Mouse (Mus musculus) intestine, embryonic 16.5 days (tissue): ENCODE results near the gene Tenm3. TPM values are rescaled to one million over a fixed set of nuclear protein-coding genes. Genes with fewer than 3 reads are reported as not detected.

Experiments
- ATAC-seq: fragments of 200-750 bp; cut with Nextera tagmentation; 2 replicates; pipeline ENCODE4 v1.8.0; 2017; ENCODE audit warnings: moderate TSS enrichment, moderate library complexity
- H3K27ac ChIP-seq: fragments of 300-500 bp; sonication (generic); 2 replicates; pipeline ENCODE4 v1.5.1; 2014; ENCODE audit warnings: mild to moderate bottlenecking, low read length
- H3K27me3 ChIP-seq: fragments of 300-500 bp; sonication (generic); replicated peaks from 2 replicates; pipeline ENCODE4 v1.6.1; 2014; ENCODE audit warnings: low read length, control low read depth, mixed read lengths; ENCODE audit not compliant: control insufficient read depth, insufficient read depth
- H3K36me3 ChIP-seq: fragments of 300-500 bp; sonication (generic); 2 replicates; pipeline ENCODE4 v1.6.1; 2014; ENCODE audit warnings: low read length, control low read depth; ENCODE audit not compliant: control insufficient read depth, insufficient read depth
- H3K4me1 ChIP-seq: fragments of 300-500 bp; sonication (generic); 2 replicates; pipeline ENCODE4 v1.6.1; 2014; ENCODE audit warnings: low read length, control low read depth, mixed read lengths; ENCODE audit not compliant: control insufficient read depth, insufficient read depth
- H3K4me2 ChIP-seq: fragments of 300-500 bp; sonication (generic); 2 replicates; pipeline ENCODE4 v1.6.1; 2014; ENCODE audit warnings: low read depth, low read length, control low read depth
- H3K4me3 ChIP-seq: fragments of 300-500 bp; sonication (generic); 2 replicates; pipeline ENCODE4 v1.5.1; 2014; ENCODE audit warnings: mild to moderate bottlenecking, low read length
- H3K9ac ChIP-seq: fragments of 300-500 bp; sonication (generic); 2 replicates; pipeline ENCODE4 v1.6.1; 2014; ENCODE audit warnings: low read depth, low read length
- H3K9me3 ChIP-seq: fragments of 300-500 bp; sonication (generic); 2 replicates; pipeline ENCODE4 v1.6.1; 2016; ENCODE audit warnings: low read length, control low read depth; ENCODE audit not compliant: control insufficient read depth
- WGBS: fragments of 180-500 bp; shearing (Covaris S2); extraction: QIAGEN DNeasy Blood & Tissue Kit; methylation state at CpG from one replicate; pipeline ENCODE4 v1.1.7; 2014; 5-methylcytosine and 5-hydroxymethylcytosine counted together
- polyA plus RNA-seq: library from polyadenylated mRNA; unstranded; fragments of >200 nt; fragmentation: Nextera tagmentation; extraction: Ambion mirVana; gene quantifications from 2 replicates; pipeline ENCODE4 v1.2.1, GENCODE M21; 2015

Tenm3 gene
- polyA plus RNA-seq, 1 experiment from 2014 or later: 11.3 TPM

DNA sequence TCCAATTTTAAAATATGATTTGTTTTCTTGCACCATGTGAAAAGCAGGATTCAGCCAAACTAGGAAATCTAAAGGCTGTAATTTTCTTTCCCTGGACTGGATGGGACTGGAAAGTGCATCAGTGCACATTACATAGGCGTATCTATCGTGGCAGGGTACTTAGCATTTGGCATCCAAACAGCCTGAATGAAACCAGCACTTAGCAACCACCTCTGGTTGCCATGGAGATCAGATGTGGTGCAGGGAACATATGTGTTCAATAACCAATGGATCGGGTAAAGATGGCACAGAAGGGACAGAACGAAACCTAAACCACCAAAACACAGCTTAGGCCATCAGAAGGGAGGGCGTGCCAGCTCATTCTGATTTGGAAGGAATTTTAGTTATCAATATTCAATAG lies 376.1 kb downstream of the Tenm3 start:
- WGBS: 81% methylated on average over 5 of the region's 5 CpGs
- Histone ChIP-seq H3K4me3 (no peak overlapping the region), H3K9ac (no peak overlapping the region)

DNA sequence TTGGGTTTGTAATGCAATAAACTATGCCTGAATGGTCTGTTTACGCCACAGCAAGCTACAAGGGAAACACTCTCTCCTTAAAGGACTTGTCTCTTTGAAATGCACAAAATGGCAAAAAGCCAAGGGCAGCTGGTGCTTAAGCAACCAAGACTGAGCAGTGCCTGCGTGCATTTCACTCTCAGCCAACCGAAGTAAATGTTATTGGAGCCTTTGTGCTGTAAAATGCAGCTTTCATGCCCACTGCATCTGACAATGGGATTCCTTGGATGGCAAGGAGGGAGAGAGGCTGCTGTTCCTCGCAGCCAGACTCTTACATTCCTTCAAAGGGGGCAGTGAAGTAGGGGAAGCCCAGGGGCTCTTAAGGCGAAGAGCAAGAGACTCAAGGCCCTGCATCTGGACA lies 385.4 kb downstream of the Tenm3 start:
- Histone ChIP-seq H3K4me1 (no peaks in the 10 kb centered on the region), H3K9ac (no peak overlapping the region), H3K9me3 (no peaks in the 10 kb centered on the region), H3K36me3 (no peaks in the 10 kb centered on the region), H3K27ac (no peak overlapping the region), H3K27me3 (no peaks in the 10 kb centered on the region), H3K4me3 (no peak overlapping the region), H3K4me2 (no peak overlapping the region)
- 35% methylated on average over 5 of the region's 5 CpGs for WGBS
- ATAC-seq: no peak

More for the DNA sequence above, 376.1 kb downstream of the Tenm3 start:
- no peak overlapping the region for H3K4me2 ChIP-seq
- H3K4me1 ChIP-seq: no peaks in the 10 kb centered on the region
- H3K36me3 ChIP-seq: no peaks in the 10 kb centered on the region
- no peaks in the 10 kb centered on the region for H3K9me3 ChIP-seq
- ATAC-seq: no peak
- no peaks in the 10 kb centered on the region for H3K27me3 ChIP-seq
- no peak overlapping the region for H3K27ac ChIP-seq

DNA sequence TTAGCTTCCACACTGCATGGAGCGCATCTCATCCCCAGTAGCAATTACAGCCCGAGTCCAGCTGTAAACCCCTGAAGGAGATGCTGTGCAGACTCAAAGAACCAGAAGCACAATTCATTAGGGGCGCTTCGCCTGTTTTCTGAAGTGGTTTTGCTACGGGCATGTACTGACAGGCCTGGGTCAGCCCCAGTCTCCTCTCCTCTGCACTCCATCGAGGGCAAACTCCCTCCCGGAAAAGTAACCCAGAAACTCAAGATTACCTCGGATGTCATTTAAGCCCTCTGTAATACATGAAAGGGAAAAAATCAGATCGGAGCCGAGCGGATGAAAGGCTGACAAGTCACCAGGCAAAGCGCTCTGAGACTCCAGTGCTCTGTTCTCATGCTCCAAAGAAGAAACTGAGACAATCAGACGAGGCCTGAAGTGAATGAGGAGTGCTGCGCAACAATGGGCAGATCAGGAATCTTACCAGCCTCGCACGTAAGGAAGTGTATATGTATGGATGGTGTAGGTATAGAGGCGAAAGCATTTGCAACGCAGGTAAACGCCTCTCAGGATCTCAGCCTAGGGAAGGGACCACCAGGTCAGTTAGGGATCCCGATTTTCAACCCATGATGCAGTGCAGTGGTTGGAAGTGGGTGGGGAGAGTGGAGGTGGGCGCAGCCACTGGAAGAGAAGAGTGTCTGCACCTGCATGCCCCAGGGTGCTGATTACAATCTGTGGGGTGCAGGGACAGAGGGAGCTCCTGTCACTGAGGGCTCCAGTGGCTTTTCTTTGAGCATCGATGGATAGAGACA lies 387.2 kb downstream of the Tenm3 start:
- Histone ChIP-seq H3K27ac (no peak overlapping the region), H3K4me2 (no peak overlapping the region), H3K36me3 (no peaks in the 10 kb centered on the region), H3K9me3 (no peaks in the 10 kb centered on the region), H3K27me3 (no peaks in the 10 kb centered on the region), H3K9ac (no peak overlapping the region), H3K4me3 (no peak overlapping the region), H3K4me1 (peaks cover under 1% of the 10 kb centered on the region; the same call in 1 of the 2 replicates)
- 53% methylated on average over 22 of the region's 22 CpGs for WGBS
- ATAC-seq: no peak

DNA sequence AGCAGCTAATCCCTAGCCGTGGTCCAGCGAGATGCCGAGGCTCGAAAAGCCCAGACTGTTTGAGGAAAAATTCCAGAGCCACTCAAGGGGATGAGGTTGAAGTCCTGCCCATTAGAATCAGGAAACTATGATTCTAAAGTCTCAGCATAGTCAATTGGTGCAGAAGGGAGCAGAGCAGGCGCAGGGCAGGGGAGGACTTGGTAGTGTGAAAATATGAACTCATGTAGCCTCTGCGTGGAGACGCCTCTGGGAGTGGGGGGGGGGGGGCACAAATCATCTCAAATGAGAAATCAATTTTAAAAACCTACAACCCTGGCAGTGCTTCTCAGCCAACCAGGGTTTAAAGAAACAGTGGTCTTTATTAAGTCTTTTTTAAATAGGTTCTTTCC lies 392.5 kb downstream of the Tenm3 start:
- no peaks in the 10 kb centered on the region for H3K9me3 ChIP-seq

DNA sequence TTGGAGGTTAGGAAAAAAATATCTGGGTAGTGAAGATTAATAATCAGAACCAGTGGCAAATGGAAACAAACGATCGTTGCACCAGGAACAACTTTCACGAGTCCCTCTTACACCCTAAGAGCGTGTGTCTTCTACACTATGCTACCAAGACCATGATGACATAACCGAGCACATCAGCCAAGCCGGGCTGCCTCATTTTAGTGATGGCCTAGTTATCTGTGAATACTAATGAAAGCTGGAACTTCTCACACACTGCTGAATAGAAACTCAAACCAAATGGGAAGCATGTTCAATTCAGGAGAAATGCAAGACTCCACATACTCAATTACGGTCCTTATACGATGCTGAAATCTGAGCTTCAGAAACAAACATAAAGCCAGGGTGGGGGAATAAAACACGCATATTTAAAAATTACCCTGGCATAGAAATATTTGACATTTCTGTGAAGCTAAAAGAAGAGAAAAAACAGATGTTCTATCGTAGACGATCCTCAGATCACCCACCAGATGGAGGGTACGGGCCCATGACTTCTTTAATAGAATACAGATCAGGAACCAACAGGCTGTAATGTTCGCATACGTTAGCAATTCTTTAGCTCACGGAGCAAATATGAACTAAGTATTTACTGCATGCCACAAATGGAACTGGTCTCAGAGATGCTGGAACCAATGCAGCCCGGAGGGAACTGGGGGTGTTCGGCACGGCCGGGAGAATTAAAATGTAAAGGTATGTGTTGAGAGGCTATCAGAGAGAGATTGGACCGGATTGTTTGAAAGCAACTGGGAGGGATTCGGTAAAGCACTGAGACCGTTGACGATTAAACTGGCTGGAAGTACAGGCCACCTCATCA lies 393.1 kb downstream of the Tenm3 start:
- WGBS: 60% methylated on average over 23 of the region's 23 CpGs
- Histone ChIP-seq H3K4me1 (peaks cover 2% of the 10 kb centered on the region; the same call in 1 of the 2 replicates), H3K4me2 (no peak overlapping the region)

More for the DNA sequence above, 392.5 kb downstream of the Tenm3 start:
- no peak overlapping the region for H3K4me3 ChIP-seq
- 43% methylated on average over 7 of the region's 7 CpGs for WGBS
- no peak for ATAC-seq
- no peak overlapping the region for H3K4me2 ChIP-seq
- peaks cover 2% of the 10 kb centered on the region; the same call in 1 of the 2 replicates for H3K4me1 ChIP-seq
- no peaks in the 10 kb centered on the region for H3K36me3 ChIP-seq
- no peak overlapping the region for H3K9ac ChIP-seq
- H3K27ac ChIP-seq: no peak overlapping the region
- no peaks in the 10 kb centered on the region for H3K27me3 ChIP-seq

DNA sequence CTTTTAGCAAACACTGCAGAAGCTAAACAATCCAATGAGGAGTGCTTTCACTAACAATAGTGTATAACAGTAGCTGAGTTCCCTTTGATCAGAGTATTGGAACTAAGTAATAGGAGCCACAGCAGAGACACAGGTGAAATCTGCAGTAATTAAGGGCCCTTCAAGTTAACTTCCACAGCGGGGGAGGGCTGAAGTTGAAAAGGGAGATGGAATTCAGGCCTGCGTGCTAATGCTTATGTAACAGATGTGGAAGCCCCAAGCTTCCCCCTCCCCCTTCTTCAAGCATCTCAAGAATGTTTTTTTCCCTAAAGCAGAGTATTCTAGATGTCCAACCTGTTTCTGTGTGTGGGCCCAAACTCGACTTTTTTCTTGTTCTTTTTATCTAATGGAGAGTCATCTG lies 394.1 kb downstream of the Tenm3 start:
- no peak for ATAC-seq
- Histone ChIP-seq H3K4me2 (no peak overlapping the region), H3K9ac (no peak overlapping the region), H3K9me3 (no peaks in the 10 kb centered on the region), H3K4me1 (peaks cover 2% of the 10 kb centered on the region; the same call in 1 of the 2 replicates), H3K4me3 (no peak overlapping the region), H3K36me3 (no peaks in the 10 kb centered on the region), H3K27ac (no peak overlapping the region), H3K27me3 (no peaks in the 10 kb centered on the region)
- 21% methylated on average over 3 of the region's 3 CpGs for WGBS

More for the DNA sequence above, 393.1 kb downstream of the Tenm3 start:
- Histone ChIP-seq H3K4me3 (no peak overlapping the region), H3K36me3 (no peaks in the 10 kb centered on the region), H3K9ac (no peak overlapping the region), H3K9me3 (no peaks in the 10 kb centered on the region), H3K27me3 (no peaks in the 10 kb centered on the region), H3K27ac (no peak overlapping the region)
- no peak for ATAC-seq

DNA sequence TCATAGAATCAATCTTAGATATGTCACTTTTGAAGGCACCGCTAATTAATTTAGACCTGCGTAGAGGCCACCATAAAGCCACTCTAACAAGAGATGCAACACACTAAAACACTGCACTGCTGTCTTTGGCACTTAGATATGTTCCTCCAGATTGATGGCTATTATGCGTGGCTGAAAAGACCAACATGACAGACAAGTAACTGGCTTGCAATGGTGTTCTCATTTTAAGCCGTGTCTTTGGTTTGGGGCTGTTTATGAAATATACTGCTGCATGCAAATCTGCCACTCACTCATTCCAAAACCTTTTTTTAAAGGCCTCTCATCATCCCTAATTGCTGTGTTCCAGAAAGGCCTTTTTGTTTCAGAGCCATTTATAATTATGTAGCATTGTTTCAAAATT lies 398.1 kb downstream of the Tenm3 start:
- Histone ChIP-seq H3K27me3 (no peaks in the 10 kb centered on the region), H3K9ac (no peak overlapping the region), H3K4me2 (no peak overlapping the region), H3K9me3 (no peaks in the 10 kb centered on the region), H3K4me1 (no peaks in the 10 kb centered on the region), H3K27ac (no peak overlapping the region), H3K4me3 (no peak overlapping the region), H3K36me3 (no peaks in the 10 kb centered on the region)
- no peak for ATAC-seq
- WGBS: 89% methylated on average over 4 of the region's 4 CpGs

DNA sequence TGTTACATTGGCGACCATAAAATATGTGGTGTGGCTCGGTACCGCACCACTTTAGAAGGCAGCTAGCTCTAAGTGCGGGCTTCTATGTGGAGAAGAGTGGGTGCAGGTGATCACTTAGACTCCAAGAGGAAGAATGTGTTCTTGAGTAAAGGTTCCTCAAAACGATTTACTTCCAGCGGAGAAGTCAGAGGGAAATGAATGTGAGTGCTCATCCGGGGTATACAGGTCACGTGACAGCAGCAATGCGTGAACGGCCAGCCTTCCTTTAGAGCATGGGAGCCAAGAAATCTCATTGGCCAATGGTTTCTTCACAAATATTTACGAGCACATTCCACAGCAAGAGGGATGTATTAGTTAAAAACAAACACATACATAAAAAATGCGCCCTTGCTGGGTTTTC lies 404.3 kb downstream of the Tenm3 start:
- Histone ChIP-seq H3K27me3 (no peaks in the 10 kb centered on the region), H3K27ac (no peak overlapping the region), H3K4me1 (no peaks in the 10 kb centered on the region), H3K9me3 (no peaks in the 10 kb centered on the region), H3K4me3 (no peak overlapping the region), H3K9ac (no peak overlapping the region), H3K4me2 (no peak overlapping the region), H3K36me3 (no peaks in the 10 kb centered on the region)
- 57% methylated on average over 12 of the region's 12 CpGs for WGBS
- ATAC-seq: no peak

DNA sequence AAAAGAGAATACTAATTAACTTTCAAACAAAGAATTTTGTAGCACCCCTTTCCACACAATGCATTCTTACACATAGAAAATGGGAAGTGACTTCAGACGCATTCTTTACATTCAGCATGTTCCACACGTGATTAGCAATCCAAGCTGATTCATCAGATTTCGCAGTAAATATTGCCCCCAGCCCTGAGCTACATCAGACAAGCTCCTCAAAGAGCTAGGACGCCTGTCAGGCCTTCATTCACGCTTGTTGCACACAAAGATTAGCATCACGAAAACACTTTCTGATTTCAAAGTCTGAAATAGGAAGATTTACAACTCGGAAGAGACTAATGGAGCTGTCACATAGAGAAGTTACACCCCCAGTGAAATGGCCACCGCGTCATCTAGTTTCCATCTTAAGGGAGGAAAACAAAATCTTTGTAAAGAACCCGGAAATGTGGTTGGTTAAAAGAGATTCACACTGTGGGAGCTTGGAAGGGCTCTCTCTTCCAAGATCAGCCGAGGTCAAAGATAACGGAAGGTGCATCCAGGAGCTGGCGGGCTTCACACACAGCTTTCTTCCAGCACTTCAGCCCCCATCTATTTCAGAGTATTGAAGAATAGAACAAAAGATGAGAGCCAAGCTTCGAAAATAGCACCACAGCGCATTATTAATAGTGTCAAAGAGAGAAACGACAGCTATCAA lies 406.1 kb downstream of the Tenm3 start:
- no peak overlapping the region for H3K9ac ChIP-seq
- no peak overlapping the region for H3K27ac ChIP-seq
- no peaks in the 10 kb centered on the region for H3K36me3 ChIP-seq
- no peaks in the 10 kb centered on the region for H3K4me1 ChIP-seq
- H3K27me3 ChIP-seq: no peaks in the 10 kb centered on the region
- H3K9me3 ChIP-seq: no peaks in the 10 kb centered on the region
- ATAC-seq: no peak
- no peak overlapping the region for H3K4me2 ChIP-seq
- no peak overlapping the region for H3K4me3 ChIP-seq
- 75% methylated on average over 16 of the region's 16 CpGs for WGBS
